Mouse (Mus musculus) lung, adult 18-20 months (tissue): ENCODE measurements at regions not wholly inside any gene's neighbourhood (a gene's known extent, or its start where the extent isn't known, plus 50 kb on each side); places are given as distances from the start of the nearest gene placed in this dataset.

Experiments used
- DNase-seq, 2 experiments: peaks; one replicate each; pipeline ENCODE4 v3.0.0; 2022; ENCODE audit warnings: mixed read lengths in 2 of 2

DNA sequence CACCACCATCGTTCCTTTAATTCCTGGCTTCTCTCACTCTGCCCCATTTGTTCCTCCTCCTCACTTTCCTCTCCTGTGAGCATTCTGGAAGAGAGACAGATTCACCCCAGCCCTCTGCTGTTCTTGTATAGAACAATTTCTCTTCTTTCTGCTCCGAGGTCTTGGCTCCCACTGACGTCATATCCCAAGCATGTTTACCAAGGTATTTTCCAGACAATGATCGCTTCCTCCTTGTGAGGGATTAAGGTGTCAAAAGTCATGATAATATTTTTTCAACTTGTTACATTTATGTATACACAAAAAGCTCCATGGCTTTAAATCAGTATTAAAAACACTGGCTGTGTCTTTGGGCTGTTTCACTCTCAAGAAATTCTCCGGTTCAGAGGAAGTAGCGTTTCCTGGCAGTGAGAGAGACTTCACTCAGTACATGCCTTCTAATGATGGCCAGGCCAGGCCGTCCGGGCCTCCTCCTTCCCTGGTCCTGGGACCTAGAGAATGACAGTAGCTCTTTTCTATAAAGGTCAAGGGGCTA is 142.4 kb upstream of the Spdl1 start:
- no peak for DNase-seq

DNA sequence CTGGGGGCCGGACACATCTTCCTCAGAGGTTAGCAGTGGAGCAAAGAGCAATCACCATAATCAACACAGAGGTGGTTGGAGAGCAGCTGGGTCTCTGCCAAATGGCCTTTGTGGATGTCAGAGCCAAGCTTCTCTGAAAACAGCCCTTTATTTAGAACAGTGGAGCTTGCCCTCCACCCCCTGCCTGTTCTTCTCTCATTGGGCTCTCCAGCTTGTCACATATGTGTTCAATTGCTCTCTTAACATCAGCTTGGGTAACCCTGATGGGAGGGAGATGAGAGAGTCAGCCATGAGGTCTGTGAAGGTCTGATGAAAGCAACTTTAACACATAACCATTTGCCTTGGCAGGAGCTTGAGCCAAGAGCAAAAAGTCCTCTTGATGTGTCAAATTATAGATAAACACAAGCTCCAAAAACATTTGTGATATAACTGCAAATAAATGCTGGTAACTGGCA is 140.1 kb upstream of the Spdl1 start:
- DNase-seq = peak; percentile 32 to 48

DNA sequence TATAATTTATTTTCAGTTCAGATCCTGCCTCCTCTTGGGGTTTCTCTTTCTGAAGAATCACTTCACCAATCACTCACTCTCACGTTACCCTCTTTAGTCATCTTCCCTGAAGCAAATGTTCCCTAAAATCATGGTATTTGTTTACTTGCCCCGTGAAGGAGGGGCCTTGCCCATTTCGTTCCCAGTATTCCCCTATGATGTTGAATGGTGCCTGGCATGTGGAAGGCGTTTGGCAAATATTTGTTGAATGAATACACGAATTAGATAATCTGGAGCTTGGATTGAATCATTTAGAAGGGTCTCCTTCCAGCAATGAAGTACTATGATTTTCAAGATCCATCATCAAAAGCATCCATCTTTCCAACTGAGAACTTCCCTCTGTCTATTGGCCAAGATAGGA is 139.6 kb upstream of the Spdl1 start:
- peak in 1 of 2 experiments; percentile 15 for DNase-seq

DNA sequence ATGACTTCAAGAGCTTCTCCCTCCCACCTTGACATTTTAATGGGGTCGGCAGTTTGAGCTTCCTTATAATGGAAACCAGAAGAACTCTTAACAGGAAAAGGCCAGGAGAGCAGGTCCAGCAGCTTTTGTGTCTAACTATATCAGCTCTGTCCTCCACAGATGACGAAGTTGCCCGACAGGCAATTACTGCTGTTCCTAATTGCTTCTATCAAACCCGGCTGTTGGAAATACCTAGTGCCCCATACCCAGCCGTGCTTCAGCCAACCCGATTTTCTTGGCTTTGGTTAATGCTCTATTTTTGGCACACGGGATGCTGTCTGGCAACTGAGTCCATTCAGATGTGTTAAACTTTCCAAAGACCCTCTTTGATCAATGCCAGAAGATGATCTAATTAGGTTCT is 125.8 kb upstream of the Spdl1 start:
- no peak for DNase-seq

DNA sequence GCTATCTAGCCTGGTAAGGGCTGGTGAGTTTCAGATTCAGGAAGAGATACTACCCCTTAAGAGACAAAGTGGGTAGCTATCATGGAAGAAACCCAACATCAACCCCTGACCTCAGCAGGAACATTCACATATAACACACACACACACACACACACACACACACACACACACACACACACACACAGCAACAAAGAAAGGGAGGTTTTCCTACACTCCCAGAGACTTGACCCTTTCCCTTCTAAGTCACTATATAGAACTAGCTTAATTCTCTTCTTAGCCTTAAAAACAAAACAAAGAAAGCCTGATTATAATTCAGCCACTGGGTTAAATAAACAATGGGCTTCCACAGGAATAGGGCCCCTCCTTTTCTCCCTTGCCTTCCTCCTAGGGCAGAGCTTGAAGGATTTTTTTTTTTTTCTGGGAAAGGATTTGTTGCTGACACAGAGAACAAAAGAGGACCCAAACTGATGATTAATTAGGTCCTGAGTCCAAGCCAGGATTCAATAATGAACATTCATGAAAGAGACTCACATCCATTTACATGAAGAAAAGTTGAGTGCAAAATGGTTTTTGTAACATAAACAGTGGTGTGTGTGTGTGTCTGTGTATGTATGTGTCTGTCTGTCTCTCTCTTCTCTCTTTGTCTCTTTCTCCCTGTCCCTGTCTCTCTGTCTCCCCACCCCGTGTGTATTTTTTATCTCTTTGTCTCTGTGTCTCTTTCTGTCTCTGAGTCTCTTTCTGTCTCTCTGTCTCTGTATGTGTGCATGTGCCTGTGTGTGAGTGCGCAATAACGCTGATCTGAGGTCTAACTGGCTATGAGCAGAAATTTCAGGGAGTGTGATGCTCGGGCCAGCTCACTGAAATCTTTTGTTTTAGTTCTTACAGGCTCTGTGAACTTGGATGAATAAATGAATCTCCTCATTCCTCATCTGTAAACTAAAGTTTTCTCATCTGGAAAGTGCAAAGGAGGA is 108.3 kb upstream of the Spdl1 start:
- DNase-seq = peak in 1 of 2 experiments; percentile 8

DNA sequence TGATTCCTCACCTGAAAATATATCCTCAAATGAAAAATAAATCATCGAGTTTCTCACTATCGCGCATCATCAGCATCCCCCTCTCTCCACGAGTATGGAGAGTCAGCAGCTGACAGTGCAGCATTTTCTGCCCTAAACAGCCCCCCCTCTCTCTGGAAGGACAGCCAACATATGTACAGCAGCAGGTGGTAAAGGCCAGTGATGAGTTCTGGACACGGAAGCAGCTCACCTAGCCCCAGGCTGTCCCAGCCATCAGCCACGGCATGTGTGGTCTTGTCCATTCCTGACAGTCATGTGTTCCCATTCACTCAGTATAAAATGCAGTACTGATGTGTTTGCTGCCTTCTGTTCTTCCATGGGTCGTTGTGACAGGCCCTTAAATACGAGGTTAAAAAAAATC is 106.7 kb upstream of the Spdl1 start:
- DNase-seq = no peak

DNA sequence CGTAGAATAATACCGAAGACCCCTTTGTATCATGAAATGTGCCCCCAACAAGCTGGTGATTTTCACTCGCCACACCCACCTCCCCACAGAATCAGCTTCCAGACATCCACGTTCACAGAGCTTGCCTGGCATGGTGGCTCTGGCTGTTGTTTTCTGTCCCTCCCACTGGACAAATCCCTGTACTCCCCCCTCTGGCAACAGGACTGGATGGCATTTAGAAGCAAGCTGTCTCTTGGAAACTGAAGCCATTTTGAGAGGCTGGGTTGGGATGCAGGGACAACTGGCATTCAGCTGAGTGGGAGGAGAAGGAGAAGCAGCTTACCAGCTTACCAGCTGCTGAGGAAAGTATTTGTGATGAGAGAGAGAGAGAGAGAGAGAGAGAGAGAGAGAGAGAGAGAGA is 105.6 kb upstream of the Spdl1 start:
- DNase-seq = no peak

DNA sequence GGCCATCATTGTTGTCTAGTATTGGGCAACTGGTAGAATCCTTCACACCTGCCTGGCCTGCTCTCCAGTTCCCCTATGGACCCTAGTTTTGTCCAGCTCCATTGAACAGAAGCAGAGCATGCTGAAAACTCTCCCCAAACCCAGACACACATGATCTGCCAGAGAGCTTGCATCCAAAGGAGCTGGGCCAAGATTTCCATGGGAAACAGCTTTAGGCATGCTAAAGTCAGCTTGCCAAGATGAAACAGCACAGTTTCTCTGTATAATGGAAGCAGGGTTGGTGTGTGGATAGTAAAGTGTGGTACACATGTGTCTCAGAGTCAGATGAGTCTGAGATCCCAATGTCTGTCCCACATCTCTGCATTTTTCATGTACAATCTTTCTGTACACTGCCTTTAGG is 98.8 kb upstream of the Spdl1 start:
- DNase-seq = no peak

DNA sequence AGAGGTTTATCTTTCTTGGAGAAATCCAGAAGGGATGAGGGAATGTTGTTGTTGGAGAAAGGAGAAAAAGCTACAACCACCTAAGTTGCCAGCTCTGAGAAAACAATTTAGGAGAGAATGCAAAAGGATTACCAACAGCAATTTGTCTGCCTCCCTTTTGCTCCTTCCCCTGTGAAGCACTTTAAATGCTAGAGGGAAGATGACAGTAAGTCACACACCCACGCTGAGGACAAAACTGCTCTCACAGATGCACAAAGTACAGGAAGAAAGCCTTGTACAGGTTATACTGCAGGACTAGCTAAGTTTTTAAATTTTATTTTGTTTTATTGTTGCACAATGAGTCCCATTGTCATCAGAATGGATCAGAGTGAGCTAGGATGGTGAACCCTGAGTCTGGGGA is 83.7 kb upstream of the Spdl1 start:
- no peak for DNase-seq

DNA sequence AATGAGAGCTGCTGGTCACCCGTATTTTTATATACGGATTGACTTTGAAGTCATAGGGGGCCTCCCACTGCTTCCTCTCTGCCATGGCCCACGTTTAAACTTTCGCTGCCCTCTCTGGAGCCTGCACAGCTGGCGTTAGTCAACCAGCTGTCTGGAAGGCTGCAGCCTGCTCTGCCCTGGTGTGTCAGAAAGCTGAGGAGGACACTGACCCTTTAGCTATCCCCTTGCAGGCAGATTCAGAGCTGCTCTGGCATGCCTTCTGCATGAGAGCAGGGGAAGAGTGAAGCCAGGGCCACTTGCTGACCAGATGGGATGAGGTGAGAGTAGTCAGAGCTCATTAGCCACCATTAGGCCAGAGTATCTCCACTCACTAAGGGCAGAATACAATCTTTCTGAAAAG is 76.4 kb upstream of the Spdl1 start:
- DNase-seq = peak in 1 of 2 experiments; percentile 5

DNA sequence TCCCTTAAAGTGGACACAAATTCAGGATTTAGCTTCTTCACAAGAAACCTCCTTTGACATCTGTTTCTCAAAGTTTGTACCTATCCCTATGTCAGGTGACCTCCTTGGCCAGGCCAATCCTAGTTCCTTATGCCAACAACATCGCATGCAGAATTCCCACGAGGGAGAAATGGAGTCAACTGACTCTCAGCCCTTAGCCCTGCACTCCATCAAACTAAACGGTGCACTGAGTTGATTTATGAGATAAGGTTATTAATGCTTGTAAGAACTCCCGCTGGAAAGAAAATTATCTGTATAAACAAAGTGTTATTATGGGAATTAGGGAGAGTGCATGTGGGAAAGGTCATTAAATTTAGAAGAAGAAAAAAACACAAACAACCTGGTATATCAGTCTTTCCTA is 70.8 kb upstream of the Spdl1 start:
- DNase-seq = no peak

DNA sequence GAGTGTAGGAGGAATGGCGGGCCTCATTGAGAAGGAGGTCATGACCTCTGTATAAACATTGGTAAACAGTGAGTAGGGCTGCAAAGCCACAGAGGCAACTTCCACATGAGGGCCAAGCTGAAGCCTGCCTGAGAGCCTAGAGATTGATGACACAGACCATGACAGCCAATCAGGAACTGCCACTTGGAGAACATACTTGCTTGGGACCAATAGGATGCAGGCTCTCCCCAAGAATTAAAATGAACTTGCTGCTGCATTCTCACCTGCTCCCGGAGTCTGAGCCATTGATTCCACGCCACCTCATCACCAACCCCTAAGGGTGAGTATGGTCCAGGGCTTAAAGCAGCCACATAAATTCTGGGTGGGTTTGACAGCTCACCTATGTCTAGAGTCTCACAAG is 66.0 kb upstream of the Spdl1 start:
- peak; percentile 8 to 20 for DNase-seq

DNA sequence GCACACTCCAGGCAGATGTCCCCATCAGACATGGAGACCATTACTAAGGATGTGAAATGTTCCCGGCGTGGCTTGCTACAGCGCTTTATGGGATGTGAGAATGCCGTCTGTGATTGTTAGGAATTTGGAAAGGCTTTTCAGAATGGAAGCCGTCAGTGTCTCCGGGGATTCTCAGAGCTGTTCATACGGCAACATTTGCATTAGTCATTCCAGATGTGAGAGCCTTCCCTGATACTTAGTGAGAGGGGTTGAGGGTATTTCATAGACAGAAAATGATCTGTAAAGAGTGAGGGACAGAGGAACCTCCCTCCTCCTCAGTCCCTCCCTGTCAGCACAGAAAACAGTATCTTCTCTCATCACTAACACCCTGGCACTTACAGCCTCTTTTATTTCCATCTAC is 62.2 kb upstream of the Spdl1 start:
- no peak for DNase-seq

DNA sequence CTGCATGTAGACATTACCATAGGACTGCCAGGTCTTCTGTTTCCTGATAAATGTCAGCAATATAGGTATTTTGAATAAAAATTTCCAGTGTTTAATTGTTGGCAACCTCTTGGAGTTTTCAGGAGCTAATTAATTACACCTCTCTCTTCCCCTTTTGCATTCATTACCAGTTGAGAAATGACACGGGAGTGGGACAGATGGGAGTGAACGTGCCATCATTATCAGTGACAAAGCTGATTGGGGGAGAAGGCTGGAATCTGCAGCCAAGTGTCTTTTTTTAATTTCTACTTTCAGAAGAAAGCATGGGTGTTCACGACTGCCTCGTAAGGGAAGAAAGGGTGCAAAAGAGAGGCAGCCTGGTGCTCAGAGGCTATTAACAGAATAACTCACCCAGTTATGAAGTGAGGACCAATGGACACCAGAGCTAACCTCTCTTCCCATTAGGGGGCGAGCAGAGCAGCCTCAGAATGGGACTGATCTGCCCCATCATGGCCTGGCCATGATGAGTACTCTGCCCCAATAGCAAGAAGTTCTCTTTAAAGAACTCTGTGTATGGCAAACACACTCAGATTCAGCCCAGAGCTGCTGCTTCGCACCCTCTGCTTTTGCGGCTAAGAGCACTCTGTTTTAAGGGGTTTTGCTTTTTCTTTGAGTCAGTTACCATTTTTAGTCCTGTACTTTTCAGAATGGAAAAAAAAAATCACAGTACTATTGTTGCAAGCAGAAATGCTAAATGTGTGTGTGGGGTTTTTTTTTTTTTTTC is 55.1 kb upstream of the Spdl1 start:
- DNase-seq = no peak

DNA sequence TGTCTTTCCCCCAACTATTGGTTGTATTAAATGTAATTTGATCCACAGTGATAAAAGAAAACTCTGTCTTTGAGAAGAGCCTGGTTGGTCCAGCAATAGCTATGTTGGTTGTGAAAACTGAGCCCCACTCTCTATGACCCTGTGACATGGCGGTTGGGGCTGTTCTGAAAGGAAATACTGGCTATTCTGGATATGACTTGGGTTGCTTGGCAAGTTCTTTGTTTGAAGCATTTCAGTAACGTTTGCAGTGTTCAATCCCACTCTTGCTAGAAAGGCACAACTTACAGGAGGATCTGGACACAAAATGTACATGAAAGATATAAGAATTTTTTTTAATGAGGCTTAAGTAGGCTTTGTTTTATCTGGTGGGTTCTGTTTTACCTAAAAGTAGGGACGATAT is 54.1 kb upstream of the Spdl1 start:
- DNase-seq = no peak
